Mouse (Mus musculus): Measurements from ENCODE around the gene Cep128.

GRCm38 (mm10) chr12:90971156-90971555 is 413.1 kb downstream of the Cep128 start:
- no peak for TF ChIP-seq CTCF (IDR thresholded peaks at IDR 0.05; ENCODE audit: insufficient read depth, low read length)
- no peak for TF ChIP-seq POLR2A (IDR thresholded peaks at IDR 0.05; ENCODE audit: borderline replicate concordance, extremely low read depth, low read depth, low read length)

Data from lung, adult 2 months (tissue).